Mouse (Mus musculus): Measurements from ENCODE around the gene Btla. TPM values are rescaled to one million over a fixed set of nuclear protein-coding genes. Genes with fewer than 3 reads are reported as not detected.

Btla gene
- polyA plus RNA-seq, 1 experiment from 2014 or later: 0.91 TPM

DNA sequence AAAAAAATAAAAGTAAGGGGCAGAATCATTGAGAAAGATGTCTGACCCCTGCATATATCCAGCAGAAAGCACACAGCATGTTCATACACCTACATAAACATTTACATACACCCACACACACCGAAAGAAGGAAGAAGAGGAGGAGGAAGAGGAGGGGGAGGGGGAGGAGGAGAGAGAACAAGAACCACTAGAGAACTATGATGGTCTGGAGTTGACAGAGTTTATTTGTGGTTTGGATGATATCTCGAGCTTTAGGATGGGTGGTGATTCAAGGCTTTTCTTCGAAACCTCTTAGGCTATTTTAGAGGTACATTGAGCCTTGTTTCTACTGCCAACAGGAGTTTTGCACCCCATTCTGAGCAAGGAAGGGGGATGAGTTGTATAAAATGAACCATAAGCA lies 1.3 kb upstream of the Btla start:
- no peaks in the 10 kb centered on the region for H3K9me3 ChIP-seq (ENCODE audit: control insufficient read depth, low read length)
- 70% methylated on average over 3 of the region's 3 CpGs for WGBS

DNA sequence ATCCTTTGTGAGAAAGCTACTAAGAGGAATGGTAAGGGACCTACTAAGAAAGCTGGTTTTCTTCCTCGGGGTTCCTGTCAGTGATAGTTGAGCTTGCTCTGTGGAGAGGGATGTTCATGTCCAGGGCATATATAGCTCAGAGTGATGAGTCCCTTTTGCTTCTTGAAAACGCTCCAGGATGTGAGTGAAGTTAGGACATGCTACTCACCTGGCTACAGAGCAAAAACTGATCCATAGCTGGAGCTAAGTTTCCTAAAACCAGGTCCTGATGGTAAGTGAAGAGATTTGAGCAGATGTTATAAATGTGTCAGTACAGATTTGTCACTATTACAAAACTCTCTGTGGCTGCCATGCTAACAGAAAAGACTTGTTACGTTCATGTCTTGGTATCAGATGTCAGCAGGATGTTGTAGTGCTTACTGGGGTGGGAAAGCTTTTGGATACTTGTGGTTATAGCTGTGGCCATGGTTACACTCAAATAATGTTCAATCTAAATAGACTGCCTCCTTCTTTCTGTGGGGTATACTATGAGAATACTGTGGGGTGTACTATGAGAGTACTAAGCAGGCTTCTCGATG lies 405 bp downstream of the Btla start:
- no peak overlapping the region for H3K4me2 ChIP-seq (ENCODE audit: low read depth, low read length)
- WGBS: 61% methylated on average over 4 of the region's 4 CpGs
- H3K4me1 ChIP-seq (ENCODE audit: control insufficient read depth, insufficient read depth, low read length): no peaks in the 10 kb centered on the region
- H3K27me3 ChIP-seq (replicated peaks; ENCODE audit: control insufficient read depth, insufficient read depth, low read length): no peaks in the 10 kb centered on the region
- no peaks in the 10 kb centered on the region for H3K9me3 ChIP-seq (ENCODE audit: control insufficient read depth, low read length)
- no peak overlapping the region for H3K9ac ChIP-seq (ENCODE audit: low read depth, low read length)
- no peak for ATAC-seq
- no peak overlapping the region for H3K4me3 ChIP-seq (ENCODE audit: low read length)
- no peaks in the 10 kb centered on the region for H3K36me3 ChIP-seq (ENCODE audit: control insufficient read depth, insufficient read depth, low read length)
- no peak overlapping the region for H3K27ac ChIP-seq (ENCODE audit: low read length)

More for the DNA sequence above, 1.3 kb upstream of the Btla start:
- H3K4me1 ChIP-seq (ENCODE audit: control insufficient read depth, insufficient read depth, low read length): no peaks in the 10 kb centered on the region
- ATAC-seq: no peak
- no peak overlapping the region for H3K27ac ChIP-seq (ENCODE audit: low read length)
- no peaks in the 10 kb centered on the region for H3K36me3 ChIP-seq (ENCODE audit: control insufficient read depth, insufficient read depth, low read length)
- H3K4me3 ChIP-seq (ENCODE audit: low read length): no peak overlapping the region
- H3K4me2 ChIP-seq (ENCODE audit: low read depth, low read length): no peak overlapping the region
- no peaks in the 10 kb centered on the region for H3K27me3 ChIP-seq (replicated peaks; ENCODE audit: control insufficient read depth, insufficient read depth, low read length)
- no peak overlapping the region for H3K9ac ChIP-seq (ENCODE audit: low read depth, low read length)

DNA sequence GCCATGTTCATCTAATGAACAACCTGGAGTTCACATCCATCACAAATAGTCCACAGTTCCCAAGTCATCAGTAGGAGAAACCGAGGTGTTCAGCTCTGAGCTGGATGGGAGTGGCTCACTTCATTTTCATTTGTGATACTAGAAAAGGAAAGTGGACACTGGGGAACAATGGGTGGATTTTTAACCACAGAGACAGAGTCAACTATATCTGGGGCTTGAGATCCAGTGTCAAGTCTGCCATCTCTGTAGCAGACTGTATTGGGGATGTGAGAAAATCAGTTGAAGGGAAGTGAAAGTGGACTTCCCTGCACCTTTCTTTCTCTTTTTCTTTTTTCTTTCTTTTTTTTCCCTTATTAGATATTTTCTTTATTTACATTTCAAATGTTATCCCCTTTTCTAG lies 2.9 kb downstream of the Btla start:
- no peaks in the 10 kb centered on the region for H3K36me3 ChIP-seq (ENCODE audit: control insufficient read depth, insufficient read depth, low read length)
- no peak for ATAC-seq
- H3K4me1 ChIP-seq (ENCODE audit: control insufficient read depth, insufficient read depth, low read length): no peaks in the 10 kb centered on the region
- H3K27ac ChIP-seq (ENCODE audit: low read length): no peak overlapping the region
- no peak overlapping the region for H3K4me2 ChIP-seq (ENCODE audit: low read depth, low read length)
- no peak overlapping the region for H3K4me3 ChIP-seq (ENCODE audit: low read length)
- H3K9ac ChIP-seq (ENCODE audit: low read depth, low read length): no peak overlapping the region
- H3K9me3 ChIP-seq (ENCODE audit: control insufficient read depth, low read length): no peaks in the 10 kb centered on the region
- 89% methylated on average over 1 of the region's 1 CpGs for WGBS
- no peaks in the 10 kb centered on the region for H3K27me3 ChIP-seq (replicated peaks; ENCODE audit: control insufficient read depth, insufficient read depth, low read length)

DNA sequence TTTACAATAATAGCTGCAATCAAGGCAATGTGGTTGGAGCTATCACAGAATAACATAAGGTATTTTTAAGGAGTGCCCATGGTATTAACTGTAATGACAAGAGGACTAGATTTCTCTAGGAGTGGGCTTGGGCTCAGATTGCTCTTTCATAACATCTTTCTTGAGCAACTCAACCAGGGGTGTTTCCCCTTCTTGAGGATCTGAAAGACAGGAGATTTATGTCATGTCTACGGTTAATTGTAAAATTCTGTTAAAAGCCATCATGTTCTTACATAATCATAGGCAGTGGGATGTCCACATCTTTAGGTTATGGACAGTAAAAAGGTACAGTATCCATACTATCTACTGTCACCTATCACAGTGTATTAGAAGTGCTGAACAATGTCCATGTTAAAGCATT lies 7.2 kb downstream of the Btla start:
- no peak overlapping the region for H3K4me2 ChIP-seq (ENCODE audit: low read depth, low read length)
- no peak overlapping the region for H3K9ac ChIP-seq (ENCODE audit: low read depth, low read length)
- no peak overlapping the region for H3K27ac ChIP-seq (ENCODE audit: low read length)
- no peaks in the 10 kb centered on the region for H3K9me3 ChIP-seq (ENCODE audit: control insufficient read depth, low read length)
- no peak overlapping the region for H3K4me3 ChIP-seq (ENCODE audit: low read length)
- no peaks in the 10 kb centered on the region for H3K27me3 ChIP-seq (replicated peaks; ENCODE audit: control insufficient read depth, insufficient read depth, low read length)
- no peaks in the 10 kb centered on the region for H3K4me1 ChIP-seq (ENCODE audit: control insufficient read depth, insufficient read depth, low read length)
- no peak for ATAC-seq
- WGBS: 87% methylated on average over 1 of the region's 1 CpGs
- H3K36me3 ChIP-seq (ENCODE audit: control insufficient read depth, insufficient read depth, low read length): no peaks in the 10 kb centered on the region

DNA sequence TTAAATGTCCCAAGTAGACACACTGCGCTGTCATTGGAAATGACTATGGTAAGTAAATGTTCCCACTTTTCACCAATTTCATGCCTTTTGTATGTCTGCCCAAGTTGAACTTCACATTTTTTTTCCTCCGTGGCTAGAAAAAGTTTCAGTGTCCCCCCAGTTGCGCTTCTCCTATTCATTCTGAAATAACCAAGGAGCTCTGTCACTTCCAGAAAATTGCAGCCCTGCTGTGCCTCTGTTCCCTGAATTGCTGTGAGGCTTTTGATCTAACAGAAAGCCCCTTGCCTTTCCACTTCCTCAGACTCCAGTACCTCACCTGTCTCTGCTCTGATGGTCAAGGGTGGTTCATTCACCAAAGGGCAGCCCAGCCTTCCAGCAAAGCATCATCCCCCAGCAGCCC lies 8.9 kb downstream of the Btla start:
- ATAC-seq: no peak
- Histone ChIP-seq H3K9me3 (ENCODE audit: control insufficient read depth, low read length) (no peaks in the 10 kb centered on the region), H3K9ac (ENCODE audit: low read depth, low read length) (no peak overlapping the region), H3K4me1 (ENCODE audit: control insufficient read depth, insufficient read depth, low read length) (no peaks in the 10 kb centered on the region), H3K4me2 (ENCODE audit: low read depth, low read length) (no peak overlapping the region), H3K27ac (ENCODE audit: low read length) (no peak overlapping the region), H3K4me3 (ENCODE audit: low read length) (no peak overlapping the region), H3K27me3 (replicated peaks; ENCODE audit: control insufficient read depth, insufficient read depth, low read length) (no peaks in the 10 kb centered on the region), H3K36me3 (ENCODE audit: control insufficient read depth, insufficient read depth, low read length) (no peaks in the 10 kb centered on the region)
- WGBS: 83% methylated on average over 3 of the region's 3 CpGs

DNA sequence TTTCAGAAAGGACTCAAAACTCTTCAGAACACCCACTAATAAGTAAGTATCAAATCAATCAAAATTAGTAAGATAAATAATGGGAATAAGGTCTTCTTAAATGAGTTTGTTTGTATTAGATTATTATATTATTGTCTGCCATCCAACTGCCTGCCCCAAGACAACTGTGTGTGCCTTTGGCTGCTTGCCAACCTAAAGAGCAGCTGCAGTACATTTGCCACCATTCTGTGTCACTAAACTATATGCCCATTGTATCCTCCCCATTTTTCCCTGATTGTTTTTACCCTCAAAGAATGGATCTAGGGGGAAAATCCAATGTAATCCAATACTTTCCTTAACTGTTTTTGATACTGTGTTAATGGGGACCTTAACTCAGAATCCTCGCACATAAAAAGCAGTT lies 18.6 kb downstream of the Btla start:
- no peak overlapping the region for H3K4me2 ChIP-seq (ENCODE audit: low read depth, low read length)
- no peak for ATAC-seq
- H3K27me3 ChIP-seq (replicated peaks; ENCODE audit: control insufficient read depth, insufficient read depth, low read length): no peaks in the 10 kb centered on the region
- no peaks in the 10 kb centered on the region for H3K36me3 ChIP-seq (ENCODE audit: control insufficient read depth, insufficient read depth, low read length)
- WGBS: 90% methylated on average over 1 of the region's 1 CpGs
- no peak overlapping the region for H3K4me3 ChIP-seq (ENCODE audit: low read length)
- no peaks in the 10 kb centered on the region for H3K4me1 ChIP-seq (ENCODE audit: control insufficient read depth, insufficient read depth, low read length)
- H3K27ac ChIP-seq (ENCODE audit: low read length): no peak overlapping the region
- no peak overlapping the region for H3K9ac ChIP-seq (ENCODE audit: low read depth, low read length)
- no peaks in the 10 kb centered on the region for H3K9me3 ChIP-seq (ENCODE audit: control insufficient read depth, low read length)

DNA sequence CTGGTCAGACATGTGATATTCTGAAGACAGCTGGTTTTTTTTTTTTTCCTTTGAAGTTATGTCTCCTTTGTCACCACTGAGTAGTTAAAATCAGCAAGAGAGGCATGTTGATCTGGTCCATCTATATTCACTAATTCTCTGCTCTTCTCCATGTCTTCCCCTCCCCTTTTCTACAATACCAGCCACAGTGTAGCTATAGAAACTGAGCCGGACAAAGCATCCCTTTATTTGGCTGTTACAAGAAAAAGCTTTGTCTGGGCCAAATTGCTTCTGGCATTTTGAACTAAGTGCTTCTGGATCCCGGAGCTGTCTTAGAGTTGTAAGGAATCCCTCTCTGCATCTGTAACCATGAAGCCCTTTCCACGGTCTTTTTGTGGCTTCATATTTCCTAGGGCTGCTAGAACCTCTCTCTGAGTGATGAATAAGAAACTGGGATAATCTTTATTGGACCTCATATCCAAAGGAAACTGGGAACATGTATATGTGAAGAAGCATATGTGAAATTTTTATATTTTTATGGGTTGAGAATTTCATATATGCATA lies 20.9 kb downstream of the Btla start:
- Histone ChIP-seq H3K4me1 (ENCODE audit: control insufficient read depth, insufficient read depth, low read length) (no peaks in the 10 kb centered on the region), H3K9me3 (ENCODE audit: control insufficient read depth, low read length) (no peaks in the 10 kb centered on the region), H3K4me2 (ENCODE audit: low read depth, low read length) (no peak overlapping the region), H3K36me3 (ENCODE audit: control insufficient read depth, insufficient read depth, low read length) (no peaks in the 10 kb centered on the region), H3K4me3 (ENCODE audit: low read length) (no peak overlapping the region), H3K9ac (ENCODE audit: low read depth, low read length) (no peak overlapping the region), H3K27ac (ENCODE audit: low read length) (no peak overlapping the region), H3K27me3 (replicated peaks; ENCODE audit: control insufficient read depth, insufficient read depth, low read length) (no peaks in the 10 kb centered on the region)
- ATAC-seq: no peak
- 69% methylated on average over 3 of the region's 3 CpGs for WGBS

DNA sequence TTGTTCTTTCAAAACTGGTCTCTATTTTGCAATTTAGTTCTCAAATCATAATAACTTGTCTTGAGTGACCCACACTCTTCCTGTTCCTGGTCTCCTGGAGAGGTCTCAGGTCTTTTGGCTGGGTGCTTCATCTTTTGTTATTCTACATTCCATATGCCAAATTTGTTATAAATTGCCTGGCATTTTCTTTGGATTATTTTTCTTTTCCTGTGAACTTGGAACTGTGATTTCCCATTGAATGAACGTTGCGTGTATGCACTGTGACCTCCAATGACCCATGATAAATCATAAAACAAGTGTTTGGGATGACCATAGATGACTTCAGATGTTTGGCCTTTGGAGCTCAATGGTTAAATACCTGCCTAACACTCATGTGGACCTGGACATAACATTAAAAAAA lies 25.6 kb downstream of the Btla start:
- ATAC-seq: no peak
- Histone ChIP-seq H3K4me1 (ENCODE audit: control insufficient read depth, insufficient read depth, low read length) (no peaks in the 10 kb centered on the region), H3K27me3 (replicated peaks; ENCODE audit: control insufficient read depth, insufficient read depth, low read length) (no peaks in the 10 kb centered on the region), H3K36me3 (ENCODE audit: control insufficient read depth, insufficient read depth, low read length) (no peaks in the 10 kb centered on the region), H3K9ac (ENCODE audit: low read depth, low read length) (no peak overlapping the region), H3K4me3 (ENCODE audit: low read length) (no peak overlapping the region), H3K27ac (ENCODE audit: low read length) (no peak overlapping the region), H3K4me2 (ENCODE audit: low read depth, low read length) (no peak overlapping the region), H3K9me3 (ENCODE audit: control insufficient read depth, low read length) (no peaks in the 10 kb centered on the region)
- 67% methylated on average over 2 of the region's 2 CpGs for WGBS

DNA sequence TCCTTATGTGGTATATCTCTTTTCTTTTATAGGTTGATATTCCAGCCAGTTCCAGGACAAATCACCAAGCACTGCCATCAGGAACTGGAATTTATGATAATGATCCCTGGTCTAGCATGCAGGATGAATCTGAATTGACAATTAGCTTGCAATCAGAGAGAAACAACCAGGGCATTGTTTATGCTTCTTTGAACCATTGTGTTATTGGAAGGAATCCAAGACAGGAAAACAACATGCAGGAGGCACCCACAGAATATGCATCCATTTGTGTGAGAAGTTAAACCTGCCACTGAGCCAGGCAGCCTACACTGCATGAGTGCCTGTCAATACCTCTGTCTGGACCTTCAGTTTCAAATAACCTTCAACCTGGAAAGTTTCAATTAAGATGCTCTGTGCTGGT lies 26.2 kb downstream of the Btla start:
- Histone ChIP-seq H3K4me1 (ENCODE audit: control insufficient read depth, insufficient read depth, low read length) (no peaks in the 10 kb centered on the region), H3K9ac (ENCODE audit: low read depth, low read length) (no peak overlapping the region), H3K27me3 (replicated peaks; ENCODE audit: control insufficient read depth, insufficient read depth, low read length) (no peaks in the 10 kb centered on the region), H3K27ac (ENCODE audit: low read length) (no peak overlapping the region), H3K36me3 (ENCODE audit: control insufficient read depth, insufficient read depth, low read length) (no peaks in the 10 kb centered on the region), H3K4me3 (ENCODE audit: low read length) (no peak overlapping the region), H3K4me2 (ENCODE audit: low read depth, low read length) (no peak overlapping the region), H3K9me3 (ENCODE audit: control insufficient read depth, low read length) (no peaks in the 10 kb centered on the region)
- ATAC-seq: no peak

DNA sequence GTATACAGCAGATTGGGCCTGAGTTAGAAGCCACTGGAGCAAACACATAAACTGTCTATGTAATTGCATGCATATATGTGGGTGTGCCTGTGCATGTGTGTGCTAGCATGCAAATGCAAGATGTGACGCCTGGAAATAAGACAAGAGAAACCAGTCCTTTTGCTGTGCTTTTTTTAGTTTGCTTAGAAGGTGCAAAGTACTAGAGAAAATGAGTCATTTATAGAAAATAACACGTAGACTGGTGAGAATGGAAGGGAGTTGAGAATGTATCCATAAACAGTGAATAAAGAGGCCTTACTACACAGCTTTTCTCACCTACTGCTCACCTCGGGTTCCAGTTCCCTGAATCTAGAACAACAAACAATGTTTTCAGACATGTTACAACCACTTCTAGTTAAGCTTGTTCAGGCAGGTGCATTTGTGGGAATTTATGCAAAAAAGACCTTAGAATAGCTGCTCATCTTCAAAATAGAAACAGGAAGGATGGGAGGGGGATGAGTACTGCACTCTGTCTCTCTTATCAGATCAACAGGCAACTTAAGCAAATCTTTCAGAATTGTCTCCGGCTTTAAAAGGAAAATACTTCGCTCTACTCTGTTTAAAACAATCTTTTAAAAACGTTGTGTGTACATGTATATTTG lies 27.8 kb downstream of the Btla start:
- H3K4me2 ChIP-seq (ENCODE audit: low read depth, low read length): no peak overlapping the region
- no peak overlapping the region for H3K27ac ChIP-seq (ENCODE audit: low read length)
- 80% methylated on average over 6 of the region's 6 CpGs for WGBS
- H3K4me3 ChIP-seq (ENCODE audit: low read length): no peak overlapping the region
- ATAC-seq: no peak
- H3K9ac ChIP-seq (ENCODE audit: low read depth, low read length): no peak overlapping the region
- no peaks in the 10 kb centered on the region for H3K27me3 ChIP-seq (replicated peaks; ENCODE audit: control insufficient read depth, insufficient read depth, low read length)
- H3K9me3 ChIP-seq (ENCODE audit: control insufficient read depth, low read length): no peaks in the 10 kb centered on the region
- H3K36me3 ChIP-seq (ENCODE audit: control insufficient read depth, insufficient read depth, low read length): no peaks in the 10 kb centered on the region
- no peaks in the 10 kb centered on the region for H3K4me1 ChIP-seq (ENCODE audit: control insufficient read depth, insufficient read depth, low read length)

Data from intestine, embryonic 16.5 days (tissue).